Mouse (Mus musculus): Measurements from ENCODE around the gene Lmod3.
A peak's percentile ranks its signal among the peaks of the same experiment; 100 is the strongest.
"Not testable (repeated sequence)": the region's sequence is repeated elsewhere in the genome, so short reads cannot be mapped to it uniquely, and the experiment has no call there.

Lmod3 gene

DNA sequence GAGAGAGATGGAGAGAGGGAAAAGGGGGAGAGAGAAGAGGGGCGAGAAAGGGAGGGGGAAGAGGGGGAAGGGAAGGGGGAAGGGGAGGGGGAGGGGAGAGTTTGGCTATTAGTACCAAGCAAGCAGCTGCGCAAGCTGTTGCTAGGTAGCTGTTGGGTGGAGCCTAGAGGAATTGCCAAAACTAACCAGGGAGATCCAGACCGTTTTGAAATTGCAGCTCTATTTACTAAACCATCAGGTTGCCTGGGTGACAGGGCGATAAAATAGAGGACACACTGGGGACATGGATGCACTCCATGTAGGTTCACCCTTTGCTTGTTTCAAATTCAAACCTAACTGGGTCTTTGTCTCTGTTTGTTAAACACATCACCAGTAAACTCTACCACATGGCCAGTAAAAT lies 23.8 kb upstream of the Lmod3 start:
- DNase-seq (ENCODE audit: low spot score): no peak

DNA sequence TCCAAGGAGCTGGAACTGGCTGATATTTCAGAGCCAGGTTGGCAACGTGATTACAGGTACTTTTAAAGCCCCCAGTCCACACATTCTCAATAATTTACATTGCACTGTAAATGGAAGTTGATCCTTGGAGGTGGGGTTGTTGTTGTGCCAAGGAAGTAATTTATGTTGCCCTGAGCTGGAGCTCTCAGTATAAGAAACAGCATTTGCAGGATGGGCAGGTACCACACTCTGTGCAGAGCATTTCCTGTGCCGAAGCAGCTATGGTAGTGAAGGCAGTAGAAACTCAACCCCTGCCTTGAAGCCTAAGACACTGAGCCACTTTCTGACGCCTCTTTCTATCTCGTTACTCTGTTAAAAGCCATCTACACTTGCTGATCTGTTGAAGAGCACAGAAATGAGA lies 23.2 kb upstream of the Lmod3 start:
- DNase-seq (ENCODE audit: low spot score): no peak

DNA sequence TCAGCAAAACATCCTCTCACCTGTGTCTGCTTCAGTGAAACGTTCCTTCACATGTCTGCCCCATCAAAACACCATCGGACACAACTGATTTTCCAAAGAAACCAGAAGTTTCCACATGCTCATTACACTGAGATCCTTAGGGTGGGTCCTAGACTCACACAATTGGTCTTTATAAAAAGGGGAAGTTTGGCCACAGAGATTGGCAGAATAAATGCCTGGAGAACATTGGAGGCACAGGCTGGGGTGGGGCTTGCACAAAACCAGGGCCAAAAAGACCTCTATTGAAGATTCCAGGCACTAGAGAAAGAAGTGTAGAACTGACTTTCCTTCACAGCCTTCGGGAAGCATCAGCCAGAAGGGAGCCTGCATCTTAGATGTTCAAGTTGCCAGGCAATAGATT lies 21.2 kb upstream of the Lmod3 start:
- DNase-seq (ENCODE audit: low spot score): no peak

DNA sequence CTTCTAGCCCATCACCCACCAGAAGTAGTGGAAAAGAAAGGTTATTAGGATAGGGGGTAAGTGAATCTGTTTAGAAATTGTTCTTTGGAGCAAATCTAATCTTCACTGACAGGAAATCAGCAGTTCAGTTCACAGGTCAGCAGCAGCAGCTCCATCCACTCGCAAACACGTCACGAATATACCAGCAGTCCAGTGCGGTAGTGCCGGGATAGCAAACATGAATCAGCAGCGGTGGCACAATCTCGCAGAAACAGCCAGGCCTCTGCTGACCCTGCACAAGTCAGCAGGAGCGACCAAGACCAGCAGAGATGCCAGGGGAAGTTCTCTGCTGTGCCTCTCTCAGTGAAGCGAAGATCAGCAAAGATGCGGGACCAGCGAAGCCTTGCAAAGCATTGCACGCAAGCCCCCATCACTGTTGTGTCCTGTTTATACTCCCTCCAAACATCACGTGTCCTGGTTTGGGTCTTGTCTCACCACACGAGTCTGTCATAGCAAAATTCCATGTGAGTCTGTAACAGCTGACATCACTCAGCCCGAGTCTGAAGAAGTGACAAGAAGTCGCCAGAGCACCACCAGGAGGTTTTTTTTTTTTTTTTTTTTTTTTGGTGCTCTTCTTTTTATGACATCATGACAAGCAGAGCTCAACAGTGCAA lies 20.6 kb upstream of the Lmod3 start:
- no peak for DNase-seq (ENCODE audit: low spot score)

DNA sequence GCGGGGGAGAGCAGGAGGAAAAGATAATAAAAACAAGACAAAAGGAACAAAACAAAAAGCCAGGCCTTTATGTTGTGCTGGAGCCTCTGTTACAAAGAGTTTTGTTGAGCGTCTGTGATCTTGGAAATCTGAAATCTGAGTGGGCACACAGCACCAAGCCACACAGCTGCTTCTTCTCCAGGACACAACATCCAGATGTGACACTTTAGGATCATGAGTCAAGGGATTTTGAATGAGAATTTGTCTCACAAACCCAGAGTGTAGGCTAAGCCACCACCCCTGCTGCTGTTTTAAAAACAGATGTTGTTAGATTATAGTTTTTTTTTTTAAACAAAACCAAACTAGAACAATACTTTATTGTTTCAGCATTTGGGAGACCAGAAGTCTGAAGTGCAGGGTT lies 19.8 kb upstream of the Lmod3 start:
- DNase-seq (ENCODE audit: low spot score): no peak

DNA sequence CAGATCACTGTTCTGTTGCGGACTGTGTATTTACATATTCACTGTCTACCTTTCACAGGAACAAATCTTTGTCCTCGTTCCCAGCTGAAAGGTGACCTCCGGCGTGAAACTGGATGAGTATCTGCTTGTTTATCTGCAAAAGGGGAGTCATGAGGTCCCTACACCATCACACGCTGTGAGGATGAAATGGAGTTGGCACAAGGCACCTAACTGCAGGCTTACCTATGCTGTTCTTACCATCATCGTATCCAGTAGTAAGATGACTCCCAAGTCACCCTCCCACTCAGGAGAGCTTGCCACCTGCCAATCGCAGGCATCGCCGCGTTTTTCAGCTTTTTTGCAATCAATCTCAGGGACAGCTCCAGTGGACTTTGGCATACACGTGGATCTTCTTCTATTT lies 17.0 kb upstream of the Lmod3 start:
- no peak for DNase-seq (ENCODE audit: low spot score)

DNA sequence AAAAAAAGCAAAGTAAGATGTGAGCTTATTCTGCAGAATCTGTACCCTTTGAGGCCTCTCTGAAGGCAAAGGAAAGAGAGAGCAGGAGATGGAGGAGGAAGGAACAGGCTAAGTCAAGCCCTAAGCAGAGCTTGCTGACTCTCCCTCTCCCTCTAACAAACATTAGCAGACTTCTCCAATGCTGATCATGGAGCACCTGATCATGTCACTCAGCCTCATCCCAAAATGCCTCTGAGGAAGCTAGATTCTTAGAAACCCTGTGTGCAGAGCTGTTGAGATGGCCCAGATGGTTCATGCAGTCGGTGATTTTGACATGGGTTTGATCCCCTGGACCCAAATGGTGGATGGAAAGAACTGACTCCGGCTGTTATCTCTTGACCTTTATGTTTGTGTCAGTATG lies 14.6 kb upstream of the Lmod3 start:
- no peak for DNase-seq (ENCODE audit: low spot score)

DNA sequence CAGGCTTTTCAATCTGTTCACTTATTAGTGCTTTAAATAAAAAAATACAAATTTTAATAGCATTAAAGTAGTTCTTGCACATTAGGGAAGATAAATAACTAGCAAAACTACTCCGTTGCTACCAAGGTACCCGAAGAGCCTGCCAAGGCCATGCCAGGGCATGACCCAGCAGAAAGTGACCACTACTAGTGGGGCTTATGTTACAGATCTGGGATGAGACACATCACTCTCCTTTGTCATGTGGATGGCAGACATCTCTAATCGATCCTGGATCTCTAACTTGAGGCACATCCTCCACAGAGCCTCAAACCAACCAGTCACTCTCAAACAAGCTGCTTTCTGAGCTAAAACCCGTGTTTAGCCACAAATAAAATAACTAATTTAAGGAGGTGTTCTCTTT lies 14.1 kb upstream of the Lmod3 start:
- DNase-seq (ENCODE audit: low spot score): no peak

DNA sequence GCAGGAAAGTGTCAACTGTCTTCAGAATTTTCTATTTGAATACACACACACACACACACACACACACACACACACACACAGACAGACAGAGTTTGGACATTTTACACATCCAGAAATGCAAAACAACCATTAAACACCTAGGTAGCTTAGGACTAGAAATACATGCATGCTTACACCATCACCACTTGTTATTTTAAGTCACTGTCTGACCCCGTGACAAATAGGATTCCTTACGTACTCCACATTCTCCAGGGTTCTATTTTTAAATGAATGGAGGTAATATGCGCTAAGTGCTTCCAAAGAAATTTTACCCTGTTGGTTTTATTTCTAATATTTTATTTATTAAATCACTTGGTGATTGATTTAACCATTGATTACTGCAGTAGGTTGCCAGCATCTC lies 13.1 kb upstream of the Lmod3 start:
- DNase-seq (ENCODE audit: low spot score): no peak

DNA sequence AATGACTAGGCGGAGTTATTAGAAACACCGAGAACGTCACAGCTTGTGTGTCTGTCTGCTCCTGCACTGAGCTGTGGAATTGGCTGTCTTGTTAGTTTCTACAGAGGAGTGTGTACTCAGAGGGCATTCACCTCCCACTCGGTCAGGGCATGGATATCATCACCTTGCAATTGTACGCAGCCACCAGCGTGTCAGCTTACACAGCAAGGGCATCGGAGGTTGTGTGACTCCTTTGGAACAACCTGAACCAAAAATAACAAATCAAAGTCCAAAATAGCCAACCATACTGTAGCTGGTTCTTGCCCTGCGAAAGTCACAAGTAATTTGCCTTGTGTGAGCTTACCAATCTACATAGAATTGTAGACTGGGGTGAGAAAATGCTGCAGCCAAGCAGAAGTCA lies 12.7 kb upstream of the Lmod3 start:
- no peak for DNase-seq (ENCODE audit: low spot score)

DNA sequence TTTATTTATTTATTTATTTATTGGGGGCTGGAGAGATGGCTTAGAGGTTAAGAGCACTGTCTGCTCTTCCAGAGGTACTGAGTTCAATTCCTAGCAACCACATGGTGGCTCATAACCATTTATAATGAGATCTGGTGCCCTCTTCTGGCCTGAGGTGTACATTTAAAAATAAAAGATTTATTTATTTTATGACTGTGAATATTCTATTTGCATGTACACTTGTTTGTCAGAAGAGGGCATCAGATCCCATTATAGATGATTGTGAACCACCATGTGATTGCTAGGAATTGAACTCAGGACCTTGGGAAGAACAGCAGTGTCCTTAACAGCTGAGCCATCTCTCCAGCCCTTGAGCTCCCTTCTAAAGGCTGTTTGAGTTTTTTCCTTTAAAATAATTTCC lies 11.2 kb upstream of the Lmod3 start:
- not testable (repeated sequence) for DNase-seq (ENCODE audit: low spot score)

DNA sequence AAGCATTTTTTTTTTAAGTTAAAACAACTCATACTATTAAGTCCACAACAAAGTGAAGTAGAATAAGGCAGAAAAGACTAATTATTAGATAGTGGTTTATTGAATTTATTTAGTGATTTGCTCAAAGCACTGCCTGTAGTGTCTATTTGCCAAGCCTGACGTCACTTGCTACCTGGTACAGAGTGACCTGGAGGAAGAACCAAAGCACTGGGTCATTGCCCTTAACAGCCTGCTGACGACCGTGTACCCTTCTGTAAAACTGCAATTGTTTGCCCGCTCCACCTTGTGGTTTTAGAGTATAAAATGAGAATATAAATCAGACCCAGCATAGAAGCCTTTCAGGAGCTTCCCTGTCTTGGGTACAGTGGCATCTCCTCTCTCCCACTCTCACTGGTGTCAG lies 9.7 kb upstream of the Lmod3 start:
- no peak for DNase-seq (ENCODE audit: low spot score)

DNA sequence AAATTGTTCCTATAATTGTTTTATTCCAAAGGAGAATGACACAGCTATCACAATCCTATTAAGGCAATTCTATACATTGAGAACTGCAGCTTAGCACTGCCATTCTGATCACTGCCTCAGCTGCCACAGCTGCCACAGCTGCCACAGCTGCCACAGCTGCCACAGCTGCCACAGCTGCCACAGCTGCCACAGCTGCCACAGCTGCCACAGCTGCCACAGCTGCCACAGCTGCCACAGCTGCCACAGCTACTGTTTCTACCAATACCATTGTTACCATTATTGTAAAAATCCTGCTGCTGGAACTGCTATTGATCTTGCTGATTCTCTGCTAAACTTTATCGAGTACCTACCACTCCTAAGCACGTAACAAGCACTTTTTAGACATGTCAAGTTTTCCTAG lies 7.4 kb upstream of the Lmod3 start:
- not testable (repeated sequence) for DNase-seq (ENCODE audit: low spot score)

DNA sequence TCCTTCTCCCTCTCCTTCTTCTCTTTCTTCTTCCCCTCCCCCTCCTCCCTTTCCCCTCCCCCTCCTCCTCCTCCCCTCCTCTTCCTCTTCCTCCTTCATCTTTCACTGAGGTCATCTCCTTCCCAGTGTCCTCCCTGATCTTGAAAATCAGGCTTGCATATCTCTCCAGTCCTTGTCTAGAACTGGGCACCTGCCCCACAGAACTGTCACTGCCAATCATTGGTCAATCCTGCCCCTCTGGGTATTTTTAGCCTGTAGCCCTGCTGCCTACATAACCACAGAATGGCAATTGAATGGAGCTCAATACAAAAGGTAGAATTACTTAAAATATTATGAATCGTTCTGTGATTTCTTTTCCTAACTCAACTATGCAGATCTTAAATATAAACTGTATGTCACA lies 5.9 kb upstream of the Lmod3 start:
- DNase-seq (ENCODE audit: low spot score): no peak

DNA sequence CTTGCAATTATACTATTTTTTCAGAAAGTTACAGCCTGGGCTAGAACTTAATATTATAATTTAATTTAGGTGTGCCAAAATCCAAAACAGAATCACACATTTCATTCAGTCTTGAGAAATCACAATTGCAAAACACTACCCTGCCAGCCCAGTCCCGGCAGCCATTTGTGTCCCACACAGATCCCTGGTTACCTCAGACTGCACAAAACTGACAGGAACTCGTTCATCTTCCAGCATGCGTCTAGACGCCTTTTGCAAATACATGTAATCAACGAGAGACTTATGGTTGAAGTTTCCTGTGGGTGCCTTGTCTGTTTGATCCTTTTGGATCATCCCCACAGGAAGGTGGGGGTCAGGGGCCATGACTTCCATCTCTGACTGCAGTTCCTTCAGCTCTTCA lies 473 bp downstream of the Lmod3 start:
- DNase-seq (ENCODE audit: low spot score): no peak

DNA sequence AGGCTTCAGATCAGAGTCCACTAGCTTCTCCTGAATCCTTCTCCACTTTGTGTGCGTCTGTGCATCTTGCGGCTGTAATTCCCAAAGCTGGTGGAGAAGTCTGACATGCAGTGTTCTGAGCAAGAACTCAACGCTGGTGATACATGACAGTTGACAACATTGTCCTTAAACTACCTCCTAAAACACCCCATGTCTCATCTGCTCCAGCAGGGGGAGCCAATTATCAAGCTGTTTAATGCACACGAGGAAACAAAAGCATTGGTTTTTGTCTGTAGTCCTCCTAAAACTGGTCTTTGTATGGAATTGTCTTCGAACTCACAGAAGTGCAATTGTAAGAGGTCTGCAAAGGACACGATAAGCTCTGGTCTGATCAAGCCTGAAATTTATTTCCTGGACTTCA lies 1.6 kb downstream of the Lmod3 start:
- peak; percentile 49 for DNase-seq (ENCODE audit: low spot score)

DNA sequence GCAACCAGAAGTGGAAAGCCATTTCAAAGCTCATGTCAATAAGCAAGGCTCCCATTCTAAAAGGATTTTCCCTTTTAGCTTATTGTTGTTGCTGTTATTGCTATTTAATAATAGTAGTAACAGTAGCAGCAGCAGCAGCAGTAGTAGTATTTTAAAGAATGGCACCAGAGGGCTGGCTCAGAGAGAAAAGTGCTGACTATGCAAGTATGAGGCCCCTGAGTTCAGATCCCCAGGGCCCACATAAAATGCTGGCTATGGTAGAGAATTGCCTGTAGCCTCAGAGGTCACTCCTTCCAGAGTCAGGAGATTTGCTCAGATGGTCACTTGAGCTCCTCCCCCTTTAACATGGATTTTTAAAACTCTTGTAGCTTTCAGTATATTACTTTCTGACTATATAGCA lies 7.4 kb downstream of the Lmod3 start:
- DNase-seq (ENCODE audit: low spot score): no peak

DNA sequence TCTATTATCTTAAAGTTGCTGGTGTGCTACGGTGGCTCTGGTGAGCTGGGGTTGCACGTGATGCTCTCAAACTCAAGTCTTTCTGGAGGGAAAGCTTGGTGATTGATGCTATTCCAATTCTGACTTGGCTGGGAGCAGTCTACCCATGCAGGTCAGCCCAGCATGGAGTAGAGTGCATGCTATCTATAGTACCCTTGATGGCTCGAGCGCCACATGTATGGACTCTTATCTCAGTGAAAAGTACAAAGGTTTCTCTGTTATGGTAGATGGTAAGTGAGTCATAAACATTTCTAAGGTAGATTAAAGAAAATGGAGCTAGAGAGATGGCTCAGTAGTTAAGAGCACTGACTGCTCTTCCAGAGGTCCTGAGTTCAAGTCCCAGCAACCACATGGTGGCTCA lies 10.0 kb downstream of the Lmod3 start:
- no peak for DNase-seq (ENCODE audit: low spot score)

DNA sequence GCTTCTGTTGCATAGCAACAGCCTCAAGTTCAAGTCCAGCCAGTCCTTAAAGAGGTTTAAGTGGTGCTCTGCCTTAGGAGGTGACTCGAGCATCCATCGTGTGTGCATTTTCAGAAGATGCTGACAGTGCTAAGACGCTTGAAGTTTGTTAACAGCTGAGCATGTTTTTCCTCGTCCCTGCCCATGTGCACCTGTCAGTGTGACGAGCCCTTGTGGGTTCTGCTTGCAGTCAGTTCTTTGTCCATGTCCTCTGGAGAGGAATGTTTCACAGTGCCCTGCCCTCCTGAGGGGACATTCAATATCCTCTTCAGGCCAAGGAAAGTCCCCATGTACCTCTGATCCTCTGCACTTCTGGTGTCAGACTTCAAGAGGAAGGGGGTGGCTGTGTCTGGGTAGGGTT lies 12.5 kb downstream of the Lmod3 start:
- DNase-seq (ENCODE audit: low spot score): no peak

DNA sequence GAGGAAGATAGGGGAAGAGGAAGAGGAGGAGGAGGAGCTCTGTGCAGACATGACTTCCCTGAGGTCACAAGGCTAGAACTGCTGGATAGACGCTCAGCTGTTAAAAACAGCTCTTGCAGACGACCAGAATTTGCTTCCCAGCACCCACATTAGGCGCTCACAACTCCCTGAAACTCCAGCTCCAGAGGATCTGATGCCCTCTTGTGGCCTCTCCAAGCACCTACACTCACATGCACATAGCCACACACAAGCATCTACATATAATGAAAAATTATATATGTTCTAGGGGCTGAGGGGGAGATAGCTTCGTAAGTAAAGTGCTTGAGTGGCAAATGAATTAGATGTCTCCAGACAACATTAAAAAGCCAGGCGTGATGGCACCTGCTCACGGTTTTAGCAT lies 13.2 kb downstream of the Lmod3 start:
- DNase-seq (ENCODE audit: low spot score): no peak

DNA sequence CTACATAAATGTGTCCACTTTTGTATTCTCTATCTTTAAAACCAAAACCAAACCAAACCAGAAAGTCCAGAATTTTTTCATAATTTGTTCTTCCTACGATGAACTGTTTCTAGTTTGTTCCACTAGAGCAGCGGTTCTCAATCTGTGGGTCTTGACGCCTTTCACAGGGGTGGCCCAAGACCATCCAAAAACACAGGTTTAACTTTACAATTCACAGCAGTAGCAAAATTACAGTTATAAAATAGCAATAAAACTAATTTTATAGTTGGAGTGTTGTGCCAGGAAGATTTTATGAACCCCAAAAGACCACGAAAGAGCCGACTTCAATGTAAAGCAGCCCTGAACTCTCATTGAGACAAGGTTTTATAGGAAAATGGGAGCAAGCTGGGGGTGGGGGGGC lies 16.5 kb downstream of the Lmod3 start:
- no peak for DNase-seq (ENCODE audit: low spot score)

DNA sequence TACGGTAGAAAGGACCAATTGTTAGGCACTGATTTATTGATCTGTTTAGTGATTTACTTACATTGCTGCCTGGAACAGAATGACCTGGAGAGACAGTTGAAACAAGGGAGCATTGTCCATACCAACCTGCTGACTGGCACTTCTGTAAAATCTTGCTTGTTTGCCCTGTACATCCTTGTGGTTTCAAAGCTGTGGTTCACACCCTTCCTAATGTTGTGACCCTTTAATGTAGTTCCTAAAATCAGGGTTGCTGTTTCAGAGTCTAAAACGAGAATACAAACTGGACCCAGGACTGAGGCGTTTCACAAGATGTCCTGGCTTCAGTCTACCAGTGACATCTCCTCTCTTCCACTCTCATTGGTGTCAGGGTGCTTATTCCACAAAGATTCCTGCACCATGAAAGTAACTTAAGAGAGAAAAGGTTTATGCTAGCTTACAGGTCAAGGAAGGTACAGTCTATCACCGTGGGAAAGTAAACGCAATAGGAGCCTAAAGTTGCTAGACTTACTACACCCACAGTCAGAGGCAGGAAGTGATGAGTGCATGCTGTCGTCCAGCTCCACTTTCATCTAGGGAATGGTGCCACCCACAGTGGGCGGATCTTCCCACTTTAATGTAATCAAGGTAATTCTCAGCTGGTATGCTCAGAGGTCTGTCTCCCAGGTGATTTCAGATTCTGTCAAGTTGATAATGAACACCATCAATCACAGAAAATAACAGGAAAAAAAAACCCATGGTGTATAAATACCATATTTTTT lies 17.5 kb downstream of the Lmod3 start:
- DNase-seq (ENCODE audit: low spot score): no peak

DNA sequence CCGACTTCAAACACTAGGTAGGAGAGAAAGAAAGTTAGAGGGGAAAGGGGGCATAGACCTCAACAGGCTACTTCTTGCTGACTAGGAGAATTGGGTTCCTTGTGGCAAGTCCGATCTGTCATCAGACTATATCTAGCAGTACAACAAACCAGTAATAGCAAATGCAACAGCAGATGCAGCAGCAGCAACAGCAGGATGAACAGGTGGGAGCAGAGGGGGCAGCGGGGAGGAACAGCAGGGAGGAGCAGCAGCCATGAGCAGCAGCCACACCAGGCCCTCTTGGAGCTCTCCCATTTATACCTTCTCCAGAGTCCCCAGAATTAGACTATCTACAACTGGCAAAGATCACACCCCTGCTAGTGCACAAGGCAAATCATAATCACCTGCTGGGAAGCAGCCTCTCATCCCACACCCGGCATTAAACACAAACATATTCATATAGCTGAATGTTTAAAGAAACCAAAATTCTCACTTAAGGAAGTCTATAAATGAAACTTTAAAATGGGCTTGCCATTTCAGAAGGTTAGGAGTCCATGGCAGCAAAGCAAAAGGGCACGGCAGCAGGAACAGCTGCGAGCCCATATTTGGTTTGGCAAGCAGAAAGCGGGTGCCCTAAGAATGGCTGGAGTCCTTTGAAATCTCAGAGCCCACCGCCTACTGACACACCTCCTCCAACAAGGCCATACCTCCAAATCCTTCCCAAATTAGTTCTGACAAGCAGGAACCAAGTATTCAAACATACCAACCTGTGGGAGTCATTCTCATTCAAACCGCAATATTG lies 25.3 kb downstream of the Lmod3 start:
- no peak for DNase-seq (ENCODE audit: low spot score)

Measured in testis, postnatal 10 days (tissue).